Mouse (Mus musculus) kidney, adult 2 months (tissue): ENCODE data around the gene Rasgrp2.

Experiments used
- CTCF ChIP-seq: fragments of 200-500 bp; conservative IDR thresholded peaks from 2 replicates; pipeline ENCODE4 v1.5.1; 2011; ENCODE audit warnings: low read depth, mild to moderate bottlenecking, control low read depth, low read length, moderate library complexity, mixed read lengths; ENCODE audit not compliant: insufficient read depth, insufficient read length
- POLR2A ChIP-seq: fragments of 200-500 bp; IDR thresholded peaks from one replicate; pipeline ENCODE4 v1.6.1; 2011; ENCODE audit warnings: low read depth, low read length, control low read depth

- TF ChIP-seq CTCF (no peak), POLR2A (no peak)
Observed at GRCm38 (mm10) chr19:6416124-6416770, 17.1 kb downstream of the Rasgrp2 start.
